Mouse (Mus musculus): ENCODE measurements around the gene Cilp2.

Gene Cilp2

GRCm38 (mm10) chr8:69887289-69888243 is at the start of gene Cilp2:
TSS of gene Cilp2 (minus strand) at chr8:69887687.
- no peak for DNase-seq (ENCODE audit: low read depth, low spot score)

GRCm38 (mm10) chr8:69936050-69936794 is 48.7 kb upstream of the Cilp2 start:
- DNase-seq (ENCODE audit: low read depth, low spot score) = peak; percentile 58

- no peak for DNase-seq (ENCODE audit: low read depth, low spot score)
Measured at GRCm38 (mm10) chr8:69935431-69935830, 47.9 kb upstream of the Cilp2 start.

- DNase-seq (ENCODE audit: low read depth, low spot score) = no peak
Measured at GRCm38 (mm10) chr8:69934582-69934981, 47.1 kb upstream of the Cilp2 start.

GRCm38 (mm10) chr8:69933811-69934210 is 46.3 kb upstream of the Cilp2 start:
- DNase-seq (ENCODE audit: low read depth, low spot score) = no peak

GRCm38 (mm10) chr8:69926901-69927300 is 39.4 kb upstream of the Cilp2 start:
- DNase-seq (ENCODE audit: low read depth, low spot score) = no peak

GRCm38 (mm10) chr8:69923986-69924385 is 36.5 kb upstream of the Cilp2 start:
- DNase-seq (ENCODE audit: low read depth, low spot score) = no peak

- DNase-seq (ENCODE audit: low read depth, low spot score) = no peak
Measured at GRCm38 (mm10) chr8:69921141-69921540, 33.7 kb upstream of the Cilp2 start.

GRCm38 (mm10) chr8:69919876-69920662 is 32.6 kb upstream of the Cilp2 start:
- peak; percentile 33 for DNase-seq (ENCODE audit: low read depth, low spot score)

GRCm38 (mm10) chr8:69919010-69919409 is 31.5 kb upstream of the Cilp2 start:
- DNase-seq (ENCODE audit: low read depth, low spot score) = peak; percentile 81

GRCm38 (mm10) chr8:69918506-69918905 is 31.0 kb upstream of the Cilp2 start:
- DNase-seq (ENCODE audit: low read depth, low spot score) = no peak

- DNase-seq (ENCODE audit: low read depth, low spot score) = peak; percentile 50
Measured at GRCm38 (mm10) chr8:69915748-69916147, 28.3 kb upstream of the Cilp2 start.

- DNase-seq (ENCODE audit: low read depth, low spot score) = no peak
Measured at GRCm38 (mm10) chr8:69914526-69914925, 27.0 kb upstream of the Cilp2 start.

GRCm38 (mm10) chr8:69912478-69913074 is 25.1 kb upstream of the Cilp2 start:
- DNase-seq (ENCODE audit: low read depth, low spot score) = peak; percentile 75

- DNase-seq (ENCODE audit: low read depth, low spot score) = no peak
Measured at GRCm38 (mm10) chr8:69911917-69912316, 24.4 kb upstream of the Cilp2 start.

GRCm38 (mm10) chr8:69907106-69907505 is 19.6 kb upstream of the Cilp2 start:
- no peak for DNase-seq (ENCODE audit: low read depth, low spot score)

- no peak for DNase-seq (ENCODE audit: low read depth, low spot score)
Measured at GRCm38 (mm10) chr8:69906260-69906659, 18.8 kb upstream of the Cilp2 start.

GRCm38 (mm10) chr8:69904096-69904495 is 16.6 kb upstream of the Cilp2 start:
- no peak for DNase-seq (ENCODE audit: low read depth, low spot score)

- peak; percentile 99 for DNase-seq (ENCODE audit: low read depth, low spot score)
Measured at GRCm38 (mm10) chr8:69903063-69903542, 15.6 kb upstream of the Cilp2 start.

GRCm38 (mm10) chr8:69902163-69903062 is 14.9 kb upstream of the Cilp2 start, which contains the start of the genes Tssk6, Ndufa13 and Yjefn3:
TSS of gene Tssk6 (plus strand) at chr8:69902184.
TSS of gene Ndufa13 (minus strand) at chr8:69902558.
TSS of gene Yjefn3 (minus strand) at chr8:69902712.
- no peak for DNase-seq (ENCODE audit: low read depth, low spot score)

All from telencephalon, adult 2 months (tissue).